Mouse (Mus musculus): ENCODE measurements around the gene Abl1. TPM values are rescaled to one million over a fixed set of nuclear protein-coding genes. Genes with fewer than 3 reads are reported as not detected.

Abl1 gene
- total and polyA plus RNA-seq, 3 experiments: 9.8 to 22.4 (median 15.2) TPM

DNA sequence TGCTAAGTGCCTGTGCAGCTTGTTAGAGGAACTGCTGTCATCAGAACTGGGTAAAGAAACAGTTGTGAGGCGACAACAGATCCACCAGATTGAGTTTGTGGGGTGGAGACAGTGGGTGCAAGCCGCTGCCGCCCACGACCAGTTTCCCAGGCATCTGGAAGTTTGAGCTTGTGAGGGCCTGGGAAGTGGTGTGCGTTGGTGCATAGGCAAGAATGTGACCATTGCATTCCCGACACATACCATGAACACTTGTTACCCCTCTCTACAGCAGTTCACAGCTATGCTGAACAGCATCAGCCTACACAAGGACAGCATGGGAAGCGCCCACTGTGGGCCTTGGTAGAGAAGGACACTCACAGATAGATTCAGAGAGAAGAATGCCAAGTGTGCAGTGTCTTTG lies 27.8 kb downstream of the Abl1 start:
- in situ Hi-C loops (cut with MboI; ENCODE audit: low pct_ligation_motif_present, low pct_unique_long_range_greater_than_20kb, low sequenced_read_pairs) (no loop called here), dilution Hi-C loops (cut with MboI; ENCODE audit: extremely low pct_ligation_motif_present, extremely low pct_unique_long_range_greater_than_20kb, low sequenced_read_pairs) (no loop called here)
- no peak for DNase-seq (ENCODE audit: extremely low read depth)
- Histone ChIP-seq H3K36me3 (replicated peaks in 1 of 2; ENCODE audit: control insufficient read depth in 1 of 2, insufficient read depth in 1 of 2, low read length in 1 of 2) (peaks cover 0 to 39% of the 10 kb centered on the region in 2 experiments), H3K4me1 (ENCODE audit: control insufficient read depth in 1 of 2, insufficient read depth in 2 of 2) (peaks cover 0 to 6% of the 10 kb centered on the region in 2 experiments; a peak in 2 of 4 replicates), H3K79me2 (replicated peaks; ENCODE audit: control insufficient read depth, extremely low read depth, insufficient read depth, poor library complexity, severe bottlenecking) (no peaks in the 10 kb centered on the region), H3K9ac (ENCODE audit: insufficient read depth, low read depth) (no peak overlapping the region), H3K27me3 (replicated peaks) (no peaks in the 10 kb centered on the region), H3K27ac (ENCODE audit: insufficient read depth, low read depth) (no peak overlapping the region), H3K9me3 (replicated peaks; ENCODE audit: low read length) (no peaks in the 10 kb centered on the region), H3K4me2 (ENCODE audit: insufficient read depth, low read depth, poor library complexity, severe bottlenecking) (no peak overlapping the region), H3K4me3 (replicated peaks in 1 of 3; ENCODE audit: low read depth in 2 of 3, low read length in 2 of 3, poor library complexity in 1 of 3) (no peak overlapping the region)
- TF ChIP-seq ELF1 (IDR thresholded peaks at IDR 0.05; ENCODE audit: low read depth, low read length) (no peak), USF2 (conservative IDR thresholded peaks at IDR 0.05; ENCODE audit: low read depth, low read length) (no peak), BHLHE40 (IDR thresholded peaks at IDR 0.05; ENCODE audit: low read depth, low read length) (no peak), IRF4 (IDR thresholded peaks at IDR 0.05; ENCODE audit: low read depth, low read length) (no peak)

- no peak for TF ChIP-seq ZNF384 (IDR thresholded peaks at IDR 0.05; ENCODE audit: low read depth, low read length)
- no peak for TF ChIP-seq TBP (conservative IDR thresholded peaks at IDR 0.05; ENCODE audit: low read depth, low read length)
- TF ChIP-seq SIN3A (IDR thresholded peaks at IDR 0.05; ENCODE audit: low read length): no peak
- TF ChIP-seq MXI1 (IDR thresholded peaks at IDR 0.05; ENCODE audit: low read depth, low read length): no peak
- no peak for TF ChIP-seq GABPA (IDR thresholded peaks at IDR 0.05; ENCODE audit: insufficient replicate concordance, low read depth, low read length)
- H3K4me1 ChIP-seq (ENCODE audit: control insufficient read depth in 1 of 2, insufficient read depth in 2 of 2): peaks cover 0 to 13% of the 10 kb centered on the region in 2 experiments; a peak in 2 of 4 replicates
- in situ Hi-C loops (cut with MboI; ENCODE audit: low pct_ligation_motif_present, low pct_unique_long_range_greater_than_20kb, low sequenced_read_pairs): no loop called here
- peaks cover 0 to 28% of the 10 kb centered on the region in 2 experiments for H3K36me3 ChIP-seq (replicated peaks in 1 of 2; ENCODE audit: control insufficient read depth in 1 of 2, insufficient read depth in 1 of 2, low read length in 1 of 2)
- H3K4me2 ChIP-seq (ENCODE audit: insufficient read depth, low read depth, poor library complexity, severe bottlenecking): no peak overlapping the region
- dilution Hi-C loops (cut with MboI; ENCODE audit: extremely low pct_ligation_motif_present, extremely low pct_unique_long_range_greater_than_20kb, low sequenced_read_pairs): no loop called here
- no peaks in the 10 kb centered on the region for H3K79me2 ChIP-seq (replicated peaks; ENCODE audit: control insufficient read depth, extremely low read depth, insufficient read depth, poor library complexity, severe bottlenecking)
- H3K27me3 ChIP-seq (replicated peaks): no peaks in the 10 kb centered on the region
- no peak for DNase-seq (ENCODE audit: extremely low read depth)
- no peak overlapping the region for H3K4me3 ChIP-seq (replicated peaks in 1 of 3; ENCODE audit: low read depth in 2 of 3, low read length in 2 of 3, poor library complexity in 1 of 3)
- no peak overlapping the region for H3K27ac ChIP-seq (ENCODE audit: insufficient read depth, low read depth)
- no peak overlapping the region for H3K9ac ChIP-seq (ENCODE audit: insufficient read depth, low read depth)
- no peaks in the 10 kb centered on the region for H3K9me3 ChIP-seq (replicated peaks; ENCODE audit: low read length)
Observed at GRCm38 (mm10) chr2:31719202-31719880, 31.2 kb downstream of the Abl1 start.

- Histone ChIP-seq H3K27me3 (replicated peaks) (no peaks in the 10 kb centered on the region), H3K36me3 (replicated peaks in 1 of 2; ENCODE audit: control insufficient read depth in 1 of 2, insufficient read depth in 1 of 2, low read length in 1 of 2) (peaks cover 0 to 26% of the 10 kb centered on the region in 2 experiments), H3K27ac (ENCODE audit: insufficient read depth, low read depth) (no peak overlapping the region), H3K9ac (ENCODE audit: insufficient read depth, low read depth) (no peak overlapping the region), H3K4me3 (replicated peaks in 1 of 3; ENCODE audit: low read depth in 2 of 3, low read length in 2 of 3, poor library complexity in 1 of 3) (no peak overlapping the region), H3K4me2 (ENCODE audit: insufficient read depth, low read depth, poor library complexity, severe bottlenecking) (no peak overlapping the region), H3K79me2 (replicated peaks; ENCODE audit: control insufficient read depth, extremely low read depth, insufficient read depth, poor library complexity, severe bottlenecking) (no peaks in the 10 kb centered on the region), H3K9me3 (replicated peaks; ENCODE audit: low read length) (no peaks in the 10 kb centered on the region), H3K4me1 (ENCODE audit: control insufficient read depth in 1 of 2, insufficient read depth in 2 of 2) (peaks cover 0 to 14% of the 10 kb centered on the region in 2 experiments; a peak in 2 of 4 replicates)
- dilution Hi-C loops (cut with MboI; ENCODE audit: extremely low pct_ligation_motif_present, extremely low pct_unique_long_range_greater_than_20kb, low sequenced_read_pairs): no loop called here
- TF ChIP-seq SIN3A (IDR thresholded peaks at IDR 0.05; ENCODE audit: low read length) (no peak), MAX (IDR thresholded peaks at IDR 0.05; ENCODE audit: low read length) (no peak), MAFK (IDR thresholded peaks at IDR 0.05; ENCODE audit: insufficient replicate concordance, low read length) (no peak), ZC3H11A (IDR thresholded peaks at IDR 0.05; ENCODE audit: low read depth, low read length) (no peak), ZMIZ1 (IDR thresholded peaks at IDR 0.05; ENCODE audit: low read depth, low read length) (no peak), IRF4 (IDR thresholded peaks at IDR 0.05; ENCODE audit: low read depth, low read length) (no peak), SMC3 (IDR thresholded peaks at IDR 0.05; ENCODE audit: low read depth, low read length) (no peak), MXI1 (IDR thresholded peaks at IDR 0.05; ENCODE audit: low read depth, low read length) (no peak), NELFE (IDR thresholded peaks at IDR 0.05; ENCODE audit: low read depth, low read length) (no peak), EP300 (IDR thresholded peaks at IDR 0.05; ENCODE audit: low read length) (no peak), BHLHE40 (IDR thresholded peaks at IDR 0.05; ENCODE audit: low read depth, low read length) (no peak), ELF1 (IDR thresholded peaks at IDR 0.05; ENCODE audit: low read depth, low read length) (no peak), TBP (conservative IDR thresholded peaks at IDR 0.05; ENCODE audit: low read depth, low read length) (no peak), USF1 (IDR thresholded peaks at IDR 0.05; ENCODE audit: low read depth, low read length) (no peak)
- DNase-seq (ENCODE audit: extremely low read depth): no peak
- in situ Hi-C loops (cut with MboI; ENCODE audit: low pct_ligation_motif_present, low pct_unique_long_range_greater_than_20kb, low sequenced_read_pairs): loop anchor here (10.0 kb wide), 1 partner anchor 65 kb away; no protein-coding TSS in a partner anchor
Observed at GRCm38 (mm10) chr2:31719944-31720343, 31.8 kb downstream of the Abl1 start.

All from CH12.LX (cell line).